Mouse (Mus musculus) T-helper 17 cell (primary cell): Measurements from ENCODE around the gene Coro1a.
"Not testable (repeated sequence)": the region's sequence is repeated elsewhere in the genome, so short reads cannot be mapped to it uniquely, and the experiment has no call there.

Source experiments
- in situ Hi-C, 2 experiments: fragments of 300-600 bp; cut with MboI, MseI; formaldehyde crosslinking; loops; 1 replicate in 1 of 2; 2 replicates in 1 of 2; pipeline ENCODE4 v1.15.1; 2025; ENCODE audit warnings: high pct_unique_total_duplicates in 2 of 2

Gene Coro1a

GRCm38 (mm10) chr7:126690737-126691136 lies 16.9 kb downstream of the Coro1a start:
- in situ Hi-C loops: loop anchor here (5.0 kb wide), 3 partner anchors 33 to 128 kb away; partner anchors contain the start of gene Sgf29 (in 1 of the 2)

GRCm38 (mm10) chr7:126689021-126689420 lies 18.6 kb downstream of the Coro1a start:
- in situ Hi-C loops: no loop called here

GRCm38 (mm10) chr7:126688156-126688555 lies 19.4 kb downstream of the Coro1a start:
- in situ Hi-C loops: not testable (repeated sequence)

GRCm38 (mm10) chr7:126681221-126681620 lies 26.4 kb downstream of the Coro1a start:
- in situ Hi-C loops: no loop called here

- in situ Hi-C loops: no loop called here
These were observed 27.9 kb downstream of the Coro1a start for GRCm38 (mm10) chr7:126679683-126680082.

GRCm38 (mm10) chr7:126678545-126679341 lies 28.8 kb downstream of the Coro1a start:
- in situ Hi-C loops: no loop called here

GRCm38 (mm10) chr7:126676631-126677220 lies 30.9 kb downstream of the Coro1a start:
- in situ Hi-C loops: no loop called here

- in situ Hi-C loops: no loop called here
These were observed 31.4 kb downstream of the Coro1a start, which contains the start of gene Sult1a1 for GRCm38 (mm10) chr7:126676207-126676606. Gene Sult1a1, minus strand, starts transcription at chr7:126676432.

GRCm38 (mm10) chr7:126675104-126675503 lies 32.5 kb downstream of the Coro1a start:
- in situ Hi-C loops: no loop called here

- in situ Hi-C loops: no loop called here
These were observed 35.5 kb downstream of the Coro1a start for GRCm38 (mm10) chr7:126672111-126672510.

- in situ Hi-C loops: no loop called here
These were observed 37.4 kb downstream of the Coro1a start for GRCm38 (mm10) chr7:126670152-126670551.

GRCm38 (mm10) chr7:126668452-126668851 lies 39.1 kb downstream of the Coro1a start:
- in situ Hi-C loops: no loop called here

- in situ Hi-C loops: no loop called here
These were observed 40.0 kb downstream of the Coro1a start for GRCm38 (mm10) chr7:126667495-126668090.

- in situ Hi-C loops: no loop called here
These were observed 42.3 kb downstream of the Coro1a start for GRCm38 (mm10) chr7:126665269-126665668.

GRCm38 (mm10) chr7:126663646-126664045 lies 43.9 kb downstream of the Coro1a start:
- in situ Hi-C loops: no loop called here

GRCm38 (mm10) chr7:126659771-126660170 lies 47.8 kb downstream of the Coro1a start:
- in situ Hi-C loops: loop anchor here (5.0 to 10.0 kb wide), 3 partner anchors 33 to 1325 kb away; partner anchors contain the start of gene Fbrs (in 1 of the 2)

- in situ Hi-C loops: loop anchor here (5.0 to 10.0 kb wide), 3 partner anchors 35 to 1327 kb away; partner anchors contain the start of gene Fbrs (in 1 of the 2)
These were observed 50.1 kb downstream of the Coro1a start for GRCm38 (mm10) chr7:126657522-126657921.

GRCm38 (mm10) chr7:126655695-126656094 lies 51.9 kb downstream of the Coro1a start:
- in situ Hi-C loops: loop anchor here (5.0 to 10.0 kb wide), 3 partner anchors 37 to 1329 kb away; partner anchors contain the start of gene Fbrs (in 1 of the 2)

GRCm38 (mm10) chr7:126653991-126654390 lies 53.6 kb downstream of the Coro1a start:
- in situ Hi-C loops: loop anchor here (10.0 kb wide), 2 partner anchors 821 to 1331 kb away; partner anchors contain the start of gene Fbrs (in 1 of the 2)

- in situ Hi-C loops: loop anchor here (10.0 kb wide), 2 partner anchors 824 to 1334 kb away; partner anchors contain the start of gene Fbrs (in 1 of the 2)
These were observed 56.7 kb downstream of the Coro1a start for GRCm38 (mm10) chr7:126650852-126651251.
